28 mouse cellular contexts compared by ENCODE assay signal in the genomic region with DNA sequence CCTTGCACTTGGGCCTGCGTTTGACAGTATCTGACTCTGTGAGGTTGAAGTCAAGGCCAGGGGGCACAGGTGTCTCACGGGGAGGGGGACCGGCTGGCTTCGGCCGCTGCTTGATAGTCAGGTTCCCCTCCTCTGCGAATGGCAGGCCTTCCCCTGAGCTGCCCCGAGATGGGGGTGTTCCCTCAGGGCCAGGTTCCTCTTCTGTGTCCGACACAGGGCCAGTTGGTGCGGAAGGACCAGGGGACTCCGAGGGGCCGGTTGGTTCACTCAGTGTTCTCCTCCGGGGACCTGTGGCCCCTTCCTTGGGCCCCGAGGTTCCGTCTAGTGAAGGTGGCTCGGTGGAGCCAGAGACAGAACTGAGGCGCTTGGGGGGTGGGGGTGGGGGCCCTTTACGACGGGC. TPM values are rescaled to one million over a fixed set of nuclear protein-coding genes. Genes with fewer than 3 reads are reported as not detected.
"Had no signal": no experiment of that assay in that cellular context is flagged by ENCODE, and none has a peak within 500 bp of the region (broad histone marks: within the 10 kb centered on the region; RNA-seq: fewer than 3 reads in every experiment).

No protein-coding gene starts in this region.

- H3K4me3 ChIP-seq: embryonic facial prominence, embryonic 12.5 days; embryonic facial prominence, embryonic 13.5 days; embryonic facial prominence, embryonic 15.5 days; erythroblast, embryonic 14.5 days; forebrain, embryonic 12.5 days; forebrain, embryonic 15.5 days; gastrocnemius, adult 2 months; heart, adult 2 months; heart, embryonic 10.5 days had no signal

- H3K4me1 ChIP-seq: embryonic facial prominence, embryonic 10.5 days; embryonic facial prominence, embryonic 12.5 days; forebrain, embryonic 12.5 days; forebrain, embryonic 15.5 days had no signal

- H3K4me2 ChIP-seq: embryonic facial prominence, embryonic 12.5 days; embryonic facial prominence, embryonic 13.5 days; embryonic facial prominence, embryonic 15.5 days; forebrain, embryonic 12.5 days; forebrain, embryonic 15.5 days had no signal

- H3K9me3 ChIP-seq: embryonic facial prominence, embryonic 10.5 days; embryonic facial prominence, embryonic 12.5 days; embryonic facial prominence, embryonic 13.5 days; embryonic facial prominence, embryonic 15.5 days; forebrain, embryonic 12.5 days; forebrain, embryonic 15.5 days; heart, embryonic 10.5 days had no signal

- H3K27me3 ChIP-seq: embryonic facial prominence, embryonic 12.5 days; embryonic facial prominence, embryonic 13.5 days; embryonic facial prominence, embryonic 15.5 days; forebrain, embryonic 12.5 days; forebrain, embryonic 15.5 days had no signal

- DNase-seq: cerebellum, adult 2 months; cerebellum, adult 8-10 months; cerebellum, adult 9-10 months; cerebellum, adult 9-11 months; cerebellum, postnatal 10 days; cerebellum, postnatal 14 days; cerebellum, postnatal 25 days; cerebellum, postnatal 36 days; embryo, embryonic 11 days; forebrain, postnatal 0 days; gastrocnemius, adult 2 months; gastrocnemius, postnatal 10 days; gastrocnemius, postnatal 14 days; gastrocnemius, postnatal 25 days; gastrocnemius, postnatal 36 days; heart, adult 18-20 months; heart, adult 2 months had no signal

- H3K9ac ChIP-seq: embryonic facial prominence, embryonic 12.5 days; embryonic facial prominence, embryonic 13.5 days; embryonic facial prominence, embryonic 15.5 days; forebrain, embryonic 12.5 days; forebrain, embryonic 15.5 days; forebrain, postnatal 0 days had no signal

- ATAC-seq: forebrain, embryonic 14.5 days; forebrain, embryonic 15.5 days; forebrain, embryonic 16.5 days; forebrain, postnatal 0 days had no signal

- H3K27ac ChIP-seq: embryonic facial prominence, embryonic 10.5 days; embryonic facial prominence, embryonic 12.5 days; embryonic facial prominence, embryonic 13.5 days; forebrain, embryonic 12.5 days; forebrain, embryonic 15.5 days; gastrocnemius, adult 2 months; heart, adult 2 months; heart, embryonic 10.5 days had no signal

RNA-seq across cellular contexts. Expression of gene Myo15b, which starts 57.2 kb away (rescaled TPM):
- polyA plus RNA-seq: erythroblast, embryonic 14.5 days; forebrain, embryonic 11.5 days; forebrain, embryonic 14.5 days had no signal
